Mouse (Mus musculus): ENCODE results near the gene Avpr1a. TPM values are rescaled to one million over a fixed set of nuclear protein-coding genes. Genes with fewer than 3 reads are reported as not detected.

Avpr1a gene
- polyA plus RNA-seq (2015; fragmentation: Nextera tagmentation; extraction: Ambion mirVana): 8.3 and 9.1 TPM in 2 replicates

DNA sequence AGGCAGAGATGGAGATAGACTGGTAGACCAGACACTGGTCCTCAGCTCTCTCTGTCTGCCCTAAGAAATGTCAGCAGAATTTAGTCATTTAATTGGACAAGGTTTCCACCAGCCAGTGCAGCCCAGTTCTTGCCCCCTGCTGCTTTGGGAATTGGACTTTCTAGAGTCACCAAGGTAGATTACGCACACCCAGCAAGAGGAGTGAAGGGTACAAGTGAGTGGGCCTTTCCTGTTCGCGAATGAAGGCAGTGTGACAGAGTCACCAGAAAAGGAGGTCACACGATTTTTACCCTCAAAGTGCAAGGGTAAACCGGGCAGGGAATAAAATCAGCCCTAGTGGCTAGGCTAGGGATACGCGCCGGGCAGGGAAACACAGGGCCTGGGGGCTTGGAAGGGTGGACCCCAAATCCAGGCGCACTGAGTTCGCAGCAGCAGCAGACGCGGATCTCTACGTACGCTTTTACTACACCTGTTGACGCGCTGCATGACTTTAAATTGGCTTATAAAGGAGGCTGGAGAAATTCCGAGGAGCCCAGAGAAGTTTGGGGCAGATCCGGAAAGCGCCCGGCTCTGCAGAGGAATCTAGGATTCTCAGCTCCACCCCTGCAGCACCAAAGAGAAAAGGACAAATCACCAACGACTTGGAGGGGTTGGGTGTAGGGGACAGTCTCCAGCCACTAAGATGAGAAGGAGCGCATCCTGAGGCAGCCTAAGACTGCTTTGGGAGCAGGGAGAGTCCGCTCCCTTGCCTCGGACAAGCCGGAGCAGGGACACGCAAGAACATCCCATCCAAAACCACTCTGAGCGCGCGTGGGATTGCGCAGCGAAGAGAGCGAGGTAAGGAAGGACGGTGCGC is at the start of gene Avpr1a:
Avpr1a (plus strand) TSS at position 639 of the 856 bp plus-strand sequence.
- WGBS: 5% methylated on average over 34 of the region's 34 CpGs
- no peak for ATAC-seq (ENCODE audit: insufficient number of reproducible peaks, low FRiP score, low TSS enrichment, low read depth)
- H3K4me2 ChIP-seq (replicated peaks): peak within 1 kb of the TSS; percentile 84
- H3K27me3 ChIP-seq: peaks cover 28% of the 10 kb centered on the region
- no peak within 1 kb of the TSS; the same call in 1 of the 2 replicates for H3K27ac ChIP-seq (replicated peaks)
- peaks cover 18% of the 10 kb centered on the region for H3K4me1 ChIP-seq
- H3K36me3 ChIP-seq: no peaks in the 10 kb centered on the region
- H3K4me3 ChIP-seq (replicated peaks): peak within 1 kb of the TSS; percentile 50
- no peaks in the 10 kb centered on the region for H3K9me3 ChIP-seq (replicated peaks)
- peak within 1 kb of the TSS; percentile 12; the same call in 1 of the 2 replicates for H3K9ac ChIP-seq

DNA sequence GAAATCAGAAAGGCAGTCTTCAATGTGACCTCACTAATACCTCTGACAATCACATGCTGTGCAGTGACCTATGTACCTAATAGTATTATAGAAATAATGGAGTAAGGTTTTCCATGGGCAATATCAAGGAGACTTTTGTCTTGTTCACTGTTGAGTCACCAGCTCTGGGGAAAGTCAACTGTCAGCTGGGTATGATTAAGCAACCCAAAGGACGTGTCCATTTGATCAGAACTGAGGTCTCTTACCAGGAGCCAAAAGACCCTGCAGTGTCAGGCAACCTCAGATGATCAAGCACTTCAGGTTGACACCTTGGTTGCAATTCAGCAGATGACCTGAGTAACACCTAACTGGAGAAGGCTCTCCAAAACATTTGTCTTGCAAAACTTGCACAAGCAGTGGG is 46.0 kb upstream of the Avpr1a start:
- Histone ChIP-seq H3K9me3 (replicated peaks) (no peaks in the 10 kb centered on the region), H3K4me3 (replicated peaks) (no peak overlapping the region), H3K36me3 (no peaks in the 10 kb centered on the region), H3K27me3 (no peaks in the 10 kb centered on the region), H3K4me1 (no peaks in the 10 kb centered on the region), H3K4me2 (replicated peaks) (no peak overlapping the region), H3K27ac (replicated peaks) (no peak overlapping the region), H3K9ac (no peak overlapping the region)
- ATAC-seq (ENCODE audit: insufficient number of reproducible peaks, low FRiP score, low TSS enrichment, low read depth): no peak
- WGBS: 42% methylated on average over 1 of the region's 1 CpGs

DNA sequence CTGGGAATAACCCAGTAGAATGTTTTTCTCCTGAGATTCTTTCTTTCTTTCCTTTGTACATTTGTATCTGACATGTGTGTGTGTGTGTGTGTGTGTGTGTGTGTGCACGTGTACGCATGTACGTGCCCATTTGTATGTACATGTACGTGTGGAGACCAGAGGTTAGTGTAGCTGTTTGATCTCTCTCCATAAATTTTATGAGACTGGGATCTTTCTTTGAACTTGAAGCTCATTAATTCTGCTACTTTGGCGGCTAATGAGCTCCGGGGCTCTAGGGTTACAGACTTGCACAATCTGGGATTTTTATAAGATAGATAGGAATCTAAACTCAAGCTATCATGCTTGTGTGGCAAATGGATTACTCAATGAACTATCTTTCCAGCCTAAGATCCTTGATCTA is 42.0 kb upstream of the Avpr1a start:
- Histone ChIP-seq H3K4me1 (no peaks in the 10 kb centered on the region), H3K27me3 (no peaks in the 10 kb centered on the region), H3K36me3 (no peaks in the 10 kb centered on the region), H3K4me2 (replicated peaks) (no peak overlapping the region), H3K4me3 (replicated peaks) (no peak overlapping the region), H3K9me3 (replicated peaks) (no peaks in the 10 kb centered on the region), H3K27ac (replicated peaks) (no peak overlapping the region), H3K9ac (no peak overlapping the region)
- no peak for ATAC-seq (ENCODE audit: insufficient number of reproducible peaks, low FRiP score, low TSS enrichment, low read depth)
- 68% methylated on average over 6 of the region's 6 CpGs for WGBS

DNA sequence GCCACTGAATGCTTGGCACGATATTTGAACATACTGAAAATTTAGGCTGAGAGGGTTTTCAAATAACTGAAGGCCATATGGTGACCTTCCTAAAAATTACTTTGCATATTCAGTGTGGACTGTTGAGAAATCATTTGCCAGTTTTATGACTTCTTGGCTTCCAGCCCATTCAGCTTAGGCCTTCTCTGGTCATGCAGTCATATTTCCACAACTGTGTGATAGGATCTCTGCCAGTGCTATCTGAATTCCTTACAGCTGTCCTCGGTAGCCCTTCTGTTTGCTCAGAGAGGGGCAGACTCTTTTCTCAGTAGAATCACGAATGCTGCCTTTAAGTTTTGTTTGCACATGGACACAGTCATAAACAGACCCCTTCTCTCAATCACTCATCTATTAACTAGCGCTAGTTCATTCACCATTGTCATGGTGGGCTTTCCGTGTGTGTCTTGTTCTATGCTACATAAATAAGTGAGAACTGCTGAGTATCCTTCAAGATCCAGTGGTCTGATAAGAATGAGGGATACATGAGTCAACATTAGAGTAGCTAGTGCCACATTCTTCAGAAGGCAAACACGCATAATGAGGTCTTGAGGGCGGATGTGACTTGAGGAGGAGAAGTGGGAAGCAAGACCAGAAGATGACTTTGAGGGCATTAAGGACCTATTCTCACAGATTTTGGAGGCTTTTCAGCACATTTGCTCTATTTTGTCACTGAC is 39.4 kb upstream of the Avpr1a start:
- H3K4me2 ChIP-seq (replicated peaks): no peak overlapping the region
- no peak for ATAC-seq (ENCODE audit: insufficient number of reproducible peaks, low FRiP score, low TSS enrichment, low read depth)
- no peaks in the 10 kb centered on the region for H3K36me3 ChIP-seq
- WGBS: 82% methylated on average over 7 of the region's 7 CpGs
- no peaks in the 10 kb centered on the region for H3K27me3 ChIP-seq
- no peak overlapping the region for H3K4me3 ChIP-seq (replicated peaks)
- H3K4me1 ChIP-seq: no peaks in the 10 kb centered on the region
- H3K9me3 ChIP-seq (replicated peaks): no peaks in the 10 kb centered on the region
- no peak overlapping the region for H3K9ac ChIP-seq
- H3K27ac ChIP-seq (replicated peaks): no peak overlapping the region

DNA sequence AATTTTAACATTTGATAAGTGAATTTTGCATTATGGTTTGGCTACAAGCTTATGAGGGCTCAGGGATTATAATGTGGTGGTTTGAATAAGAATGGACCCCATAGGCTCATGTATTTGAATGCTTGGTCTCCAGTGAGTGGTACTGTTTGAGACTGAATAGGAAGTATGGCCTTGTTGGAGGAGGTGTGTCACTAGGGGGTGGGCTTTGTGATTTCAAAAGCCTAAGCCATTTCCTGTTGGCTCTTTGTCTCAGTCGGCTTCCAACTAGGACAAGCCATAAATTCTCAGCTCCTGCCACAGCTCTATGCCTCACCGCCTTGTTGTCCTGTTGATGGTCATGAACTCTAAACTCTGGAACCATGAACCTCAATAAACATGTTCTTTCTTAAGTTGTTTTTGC is 37.5 kb upstream of the Avpr1a start:
- Histone ChIP-seq H3K27me3 (no peaks in the 10 kb centered on the region), H3K9me3 (replicated peaks) (no peaks in the 10 kb centered on the region), H3K4me3 (replicated peaks) (no peak overlapping the region), H3K9ac (no peak overlapping the region), H3K36me3 (no peaks in the 10 kb centered on the region), H3K4me1 (no peaks in the 10 kb centered on the region), H3K4me2 (replicated peaks) (no peak overlapping the region), H3K27ac (replicated peaks) (no peak overlapping the region)
- no peak for ATAC-seq (ENCODE audit: insufficient number of reproducible peaks, low FRiP score, low TSS enrichment, low read depth)
- whole genome bisulfite sequencing: 76% methylated on average over 2 of the region's 2 CpGs

DNA sequence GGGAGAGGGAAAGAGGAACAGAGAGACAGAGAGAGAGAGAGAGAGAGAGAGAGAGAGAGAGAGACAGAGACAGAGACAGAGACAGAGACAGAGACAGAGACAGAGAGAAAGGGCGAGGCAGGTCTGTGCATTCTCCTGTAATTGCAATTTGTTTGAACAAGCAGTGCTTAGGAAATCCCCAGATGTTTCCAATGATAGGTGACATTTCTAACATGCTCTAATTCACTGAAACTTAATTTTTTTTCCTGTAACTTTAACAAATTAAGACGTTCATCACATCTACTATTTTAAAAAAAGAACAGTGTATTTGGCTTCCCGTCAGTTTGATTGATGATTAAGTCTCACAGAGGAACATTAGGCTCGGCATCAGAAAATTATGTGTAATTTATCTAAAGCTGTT is 15.6 kb upstream of the Avpr1a start:
- WGBS: 31% methylated on average over 4 of the region's 4 CpGs
- Histone ChIP-seq H3K27me3 (no peaks in the 10 kb centered on the region), H3K36me3 (no peaks in the 10 kb centered on the region), H3K9ac (no peak overlapping the region), H3K4me2 (replicated peaks) (no peak overlapping the region), H3K4me3 (replicated peaks) (no peak overlapping the region), H3K9me3 (replicated peaks) (no peaks in the 10 kb centered on the region), H3K27ac (replicated peaks) (no peak overlapping the region), H3K4me1 (no peaks in the 10 kb centered on the region)
- no peak for ATAC-seq (ENCODE audit: insufficient number of reproducible peaks, low FRiP score, low TSS enrichment, low read depth)

DNA sequence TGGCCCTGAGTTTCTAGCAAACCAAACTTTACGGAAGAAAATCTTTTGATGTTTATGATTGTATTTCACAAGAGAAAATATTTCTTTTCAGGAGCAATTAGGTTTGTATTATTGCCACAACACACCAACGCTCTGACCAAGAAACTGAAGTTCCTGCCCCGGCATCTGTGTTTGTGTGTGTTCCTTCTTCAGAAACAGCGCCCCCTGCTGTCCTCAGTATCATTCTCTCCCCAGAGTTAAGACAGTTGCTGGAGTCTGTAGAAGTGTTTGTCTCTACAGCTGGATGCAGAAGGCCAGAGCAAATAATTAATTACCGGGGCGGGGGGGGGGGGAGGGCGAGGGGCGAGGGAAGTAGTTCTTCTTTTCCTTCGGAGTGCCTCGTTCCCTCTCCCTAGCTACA is 1.0 kb upstream of the Avpr1a start:
- no peaks in the 10 kb centered on the region for H3K36me3 ChIP-seq
- WGBS: 32% methylated on average over 6 of the region's 10 CpGs
- no peak for ATAC-seq (ENCODE audit: insufficient number of reproducible peaks, low FRiP score, low TSS enrichment, low read depth)
- no peaks in the 10 kb centered on the region for H3K9me3 ChIP-seq (replicated peaks)
- no peak overlapping the region for H3K4me2 ChIP-seq (replicated peaks)
- H3K27ac ChIP-seq (replicated peaks): no peak overlapping the region
- peaks cover 28% of the 10 kb centered on the region for H3K27me3 ChIP-seq
- peaks cover 18% of the 10 kb centered on the region for H3K4me1 ChIP-seq
- H3K4me3 ChIP-seq (replicated peaks): no peak overlapping the region
- no peak overlapping the region for H3K9ac ChIP-seq

DNA sequence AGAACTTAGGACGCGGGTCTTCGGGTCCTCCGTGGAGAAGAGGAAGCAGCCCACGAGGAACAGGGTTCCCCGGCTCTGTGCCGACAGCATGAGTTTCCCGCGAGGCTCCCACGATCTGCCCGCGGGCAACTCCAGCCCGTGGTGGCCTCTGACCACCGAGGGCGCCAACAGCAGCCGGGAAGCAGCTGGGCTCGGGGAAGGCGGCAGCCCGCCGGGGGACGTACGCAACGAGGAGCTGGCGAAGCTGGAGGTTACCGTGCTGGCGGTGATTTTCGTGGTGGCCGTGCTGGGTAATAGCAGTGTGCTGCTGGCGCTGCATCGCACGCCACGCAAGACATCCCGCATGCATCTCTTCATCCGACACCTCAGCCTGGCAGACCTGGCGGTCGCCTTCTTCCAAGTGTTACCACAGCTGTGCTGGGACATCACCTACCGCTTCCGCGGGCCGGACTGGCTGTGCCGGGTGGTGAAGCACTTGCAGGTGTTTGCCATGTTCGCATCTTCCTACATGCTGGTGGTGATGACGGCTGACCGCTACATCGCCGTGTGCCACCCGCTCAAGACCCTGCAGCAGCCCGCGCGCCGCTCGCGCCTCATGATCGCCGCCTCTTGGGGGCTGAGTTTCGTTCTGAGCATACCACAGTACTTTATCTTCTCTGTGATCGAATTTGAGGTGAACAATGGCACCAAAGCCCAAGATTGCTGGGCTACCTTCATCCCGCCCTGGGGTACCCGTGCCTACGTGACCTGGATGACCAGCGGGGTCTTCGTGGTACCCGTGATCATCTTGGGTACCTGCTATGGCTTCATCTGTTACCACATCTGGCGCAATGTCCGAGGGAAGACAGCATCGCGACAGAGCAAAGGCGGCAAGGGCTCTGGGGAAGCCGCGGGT is 665 bp downstream of the Avpr1a start:
- Histone ChIP-seq H3K36me3 (no peaks in the 10 kb centered on the region), H3K9ac (peak overlapping the region; percentile 12; the same call in 1 of the 2 replicates), H3K4me1 (peaks cover 18% of the 10 kb centered on the region), H3K27ac (replicated peaks) (no peak overlapping the region), H3K4me2 (replicated peaks) (peak overlapping the region; percentile 84), H3K4me3 (replicated peaks) (peak overlapping the region; percentile 50), H3K9me3 (replicated peaks) (no peaks in the 10 kb centered on the region), H3K27me3 (peaks cover 28% of the 10 kb centered on the region)
- peak; percentile 29; the same call in 1 of the 2 replicates for ATAC-seq (ENCODE audit: insufficient number of reproducible peaks, low FRiP score, low TSS enrichment, low read depth)
- under 1% methylated on average over 70 of the region's 70 CpGs for WGBS

DNA sequence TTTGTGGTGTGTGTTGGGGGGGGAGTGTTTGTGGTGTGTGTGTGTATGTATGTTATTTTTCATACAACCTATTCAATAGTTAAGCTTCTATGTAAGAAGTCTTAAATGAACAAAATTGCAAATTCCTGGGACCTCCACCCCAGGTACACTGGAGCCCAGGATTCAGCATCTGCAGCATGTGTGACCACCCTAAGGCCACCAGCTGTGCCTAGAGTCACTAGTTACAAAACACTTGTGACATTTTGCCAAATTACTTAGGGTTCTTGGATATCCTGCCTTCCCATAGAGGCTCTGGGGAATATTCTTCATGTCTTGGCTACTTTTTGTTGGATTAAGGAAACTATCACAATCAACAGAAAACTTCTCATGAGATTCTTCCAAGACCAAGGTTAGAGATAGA is 1.6 kb downstream of the Avpr1a start:
- peak overlapping the region; percentile 50 for H3K4me3 ChIP-seq (replicated peaks)
- H3K27ac ChIP-seq (replicated peaks): no peak overlapping the region
- no peaks in the 10 kb centered on the region for H3K36me3 ChIP-seq
- peak overlapping the region; percentile 84 for H3K4me2 ChIP-seq (replicated peaks)
- H3K9me3 ChIP-seq (replicated peaks): no peaks in the 10 kb centered on the region
- no peak overlapping the region for H3K9ac ChIP-seq
- peaks cover 18% of the 10 kb centered on the region for H3K4me1 ChIP-seq
- peaks cover 28% of the 10 kb centered on the region for H3K27me3 ChIP-seq
- ATAC-seq (ENCODE audit: insufficient number of reproducible peaks, low FRiP score, low TSS enrichment, low read depth): no peak

DNA sequence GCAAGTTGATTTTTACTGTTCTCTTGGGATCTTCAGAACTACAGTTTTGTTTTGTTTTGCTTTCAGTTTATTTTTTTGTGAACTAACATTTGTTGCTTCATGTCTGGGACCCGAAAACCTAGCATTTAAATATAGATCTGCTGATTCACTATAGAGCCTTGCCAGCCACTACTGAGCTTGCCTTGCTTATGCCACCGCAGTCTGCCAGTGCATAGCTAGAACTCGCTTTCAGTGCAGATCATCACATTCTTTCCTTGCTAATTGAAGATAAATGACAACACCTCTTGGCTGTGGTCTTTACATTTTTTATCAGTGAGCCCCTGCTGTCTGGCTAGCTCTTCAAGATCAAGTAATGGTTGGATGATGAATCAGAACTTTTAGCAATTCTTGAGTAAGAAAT is 5.2 kb downstream of the Avpr1a start:
- no peak overlapping the region for H3K4me3 ChIP-seq (replicated peaks)
- H3K36me3 ChIP-seq: no peaks in the 10 kb centered on the region
- H3K4me1 ChIP-seq: peaks cover 11% of the 10 kb centered on the region
- no peak overlapping the region for H3K9ac ChIP-seq
- H3K27ac ChIP-seq (replicated peaks): no peak overlapping the region
- no peaks in the 10 kb centered on the region for H3K9me3 ChIP-seq (replicated peaks)
- peaks cover 18% of the 10 kb centered on the region for H3K27me3 ChIP-seq
- H3K4me2 ChIP-seq (replicated peaks): no peak overlapping the region
- no peak for ATAC-seq (ENCODE audit: insufficient number of reproducible peaks, low FRiP score, low TSS enrichment, low read depth)
- WGBS: 71% methylated on average over 3 of the region's 3 CpGs

DNA sequence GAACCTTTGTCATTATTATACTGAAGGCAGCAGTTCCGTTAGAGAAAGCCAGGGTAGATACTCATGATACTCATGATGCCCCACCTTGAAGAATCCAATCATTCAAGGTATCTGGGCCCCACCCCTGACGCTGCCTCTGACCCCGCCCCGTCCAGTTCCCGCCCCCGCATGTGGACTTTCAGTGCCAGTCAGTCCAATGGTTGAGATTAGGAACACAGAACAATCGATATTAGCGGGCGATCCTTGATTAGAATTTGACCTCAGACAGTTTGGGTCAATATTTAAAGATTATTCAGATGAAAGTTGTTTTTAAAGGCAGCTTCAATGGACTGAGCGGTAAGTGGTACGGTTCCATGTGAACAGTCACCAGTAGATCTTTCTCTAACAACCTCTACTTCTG is 7.5 kb downstream of the Avpr1a start:
- H3K27me3 ChIP-seq: 0 out of 2 replicates have a peak, but pooled peaks cover 3% of the 10 kb centered on the region
- H3K9ac ChIP-seq: no peak overlapping the region
- 87% methylated on average over 11 of the region's 11 CpGs for WGBS
- no peak for ATAC-seq (ENCODE audit: insufficient number of reproducible peaks, low FRiP score, low TSS enrichment, low read depth)
- H3K36me3 ChIP-seq: no peaks in the 10 kb centered on the region
- H3K9me3 ChIP-seq (replicated peaks): no peaks in the 10 kb centered on the region
- H3K4me3 ChIP-seq (replicated peaks): no peak overlapping the region
- no peaks in the 10 kb centered on the region for H3K4me1 ChIP-seq
- no peak overlapping the region for H3K27ac ChIP-seq (replicated peaks)
- H3K4me2 ChIP-seq (replicated peaks): no peak overlapping the region
